Mouse (Mus musculus): Measurements from ENCODE around the gene Scube1. TPM values are rescaled to one million over a fixed set of nuclear protein-coding genes. Genes with fewer than 3 reads are reported as not detected.

Gene Scube1
- polyA plus RNA-seq, 1 experiment from 2014 or later, result 12.6 TPM

GRCm38 (mm10) chr15:83667501-83667900 is 57.3 kb downstream of the Scube1 start:
- no peak for DNase-seq (ENCODE audit: low spot score)
- WGBS, result 42% methylated on average over 6 of the region's 6 CpGs
- Histone ChIP-seq H3K9me3 (ENCODE audit: control insufficient read depth, low read length) (no peaks in the 10 kb centered on the region), H3K4me3 (ENCODE audit: low read depth, low read length) (no peak overlapping the region), H3K27ac (replicated peaks; ENCODE audit: low read depth, low read length) (no peak overlapping the region), H3K4me2 (ENCODE audit: low read depth, low read length) (no peak overlapping the region), H3K9ac (ENCODE audit: low read depth, low read length) (no peak overlapping the region), H3K36me3 (ENCODE audit: control insufficient read depth, insufficient read depth, low read length) (no peaks in the 10 kb centered on the region), H3K4me1 (ENCODE audit: control insufficient read depth, insufficient read depth, low read length) (no peaks in the 10 kb centered on the region), H3K27me3 (replicated peaks; ENCODE audit: control insufficient read depth, insufficient read depth, low read length) (no peaks in the 10 kb centered on the region)
- no peak for ATAC-seq (ENCODE audit: low read depth)

DNA sequence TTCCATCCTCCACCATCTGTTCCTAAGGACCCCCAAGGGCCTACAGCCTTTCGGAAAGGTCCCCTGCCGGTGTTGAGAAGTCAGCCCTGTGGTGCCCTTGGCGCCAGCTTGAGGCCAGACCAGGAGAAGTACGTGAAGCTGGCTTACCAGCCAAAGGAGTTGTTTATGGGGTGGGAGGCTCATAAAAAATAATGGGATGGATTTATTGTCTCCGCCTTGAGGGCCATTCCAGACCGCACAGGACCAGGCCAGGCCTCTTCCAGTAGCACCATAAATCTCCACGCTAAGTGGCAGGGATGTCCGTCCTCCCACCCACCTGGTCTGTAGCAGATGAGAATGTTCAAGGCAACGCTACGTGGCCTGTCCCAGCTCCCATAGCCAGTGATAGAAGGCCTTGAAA is 58.4 kb downstream of the Scube1 start:
- no peak overlapping the region for H3K4me3 ChIP-seq (ENCODE audit: low read depth, low read length)
- H3K27ac ChIP-seq (replicated peaks; ENCODE audit: low read depth, low read length), result no peak overlapping the region
- H3K36me3 ChIP-seq (ENCODE audit: control insufficient read depth, insufficient read depth, low read length), result no peaks in the 10 kb centered on the region
- 82% methylated on average over 10 of the region's 10 CpGs for WGBS
- no peak overlapping the region for H3K4me2 ChIP-seq (ENCODE audit: low read depth, low read length)
- no peaks in the 10 kb centered on the region for H3K9me3 ChIP-seq (ENCODE audit: control insufficient read depth, low read length)
- no peaks in the 10 kb centered on the region for H3K4me1 ChIP-seq (ENCODE audit: control insufficient read depth, insufficient read depth, low read length)
- no peaks in the 10 kb centered on the region for H3K27me3 ChIP-seq (replicated peaks; ENCODE audit: control insufficient read depth, insufficient read depth, low read length)
- DNase-seq (ENCODE audit: low spot score) (no peak), ATAC-seq (ENCODE audit: low read depth) (no peak)
- no peak overlapping the region for H3K9ac ChIP-seq (ENCODE audit: low read depth, low read length)

DNA sequence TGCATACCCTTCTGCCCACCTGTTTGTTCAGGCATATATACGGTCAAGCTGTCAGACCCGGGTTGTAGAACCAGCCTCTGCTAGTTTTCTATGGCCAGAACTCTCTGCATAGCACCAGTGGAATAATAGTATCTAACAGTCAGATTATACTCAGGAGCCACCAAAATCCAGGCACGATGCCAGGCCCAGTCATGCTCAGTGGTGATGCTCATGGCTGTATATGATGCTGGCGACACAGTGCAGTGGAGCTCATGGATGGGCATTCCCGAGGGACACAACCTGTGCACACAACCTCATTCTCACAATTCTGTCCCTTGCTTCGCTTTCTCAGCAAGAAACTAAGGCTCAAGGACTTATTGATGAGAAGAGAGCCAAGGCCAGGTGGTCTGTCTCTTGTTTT is 58.8 kb downstream of the Scube1 start:
- no peak overlapping the region for H3K4me3 ChIP-seq (ENCODE audit: low read depth, low read length)
- no peaks in the 10 kb centered on the region for H3K27me3 ChIP-seq (replicated peaks; ENCODE audit: control insufficient read depth, insufficient read depth, low read length)
- no peak overlapping the region for H3K9ac ChIP-seq (ENCODE audit: low read depth, low read length)
- ATAC-seq (ENCODE audit: low read depth) (no peak), DNase-seq (ENCODE audit: low spot score) (no peak)
- H3K4me2 ChIP-seq (ENCODE audit: low read depth, low read length), result no peak overlapping the region
- H3K27ac ChIP-seq (replicated peaks; ENCODE audit: low read depth, low read length), result no peak overlapping the region
- WGBS, result 78% methylated on average over 6 of the region's 6 CpGs
- H3K4me1 ChIP-seq (ENCODE audit: control insufficient read depth, insufficient read depth, low read length), result no peaks in the 10 kb centered on the region
- no peaks in the 10 kb centered on the region for H3K9me3 ChIP-seq (ENCODE audit: control insufficient read depth, low read length)
- H3K36me3 ChIP-seq (ENCODE audit: control insufficient read depth, insufficient read depth, low read length), result no peaks in the 10 kb centered on the region

- ATAC-seq (ENCODE audit: low read depth) (peak; percentile 53; the same call in 1 of the 2 replicates), DNase-seq (ENCODE audit: low spot score) (peak; percentile 77)
- Histone ChIP-seq H3K27me3 (replicated peaks; ENCODE audit: control insufficient read depth, insufficient read depth, low read length) (no peaks in the 10 kb centered on the region), H3K4me2 (ENCODE audit: low read depth, low read length) (no peak overlapping the region), H3K9ac (ENCODE audit: low read depth, low read length) (no peak overlapping the region), H3K36me3 (ENCODE audit: control insufficient read depth, insufficient read depth, low read length) (no peaks in the 10 kb centered on the region), H3K4me1 (ENCODE audit: control insufficient read depth, insufficient read depth, low read length) (no peaks in the 10 kb centered on the region), H3K4me3 (ENCODE audit: low read depth, low read length) (no peak overlapping the region), H3K9me3 (ENCODE audit: control insufficient read depth, low read length) (no peaks in the 10 kb centered on the region), H3K27ac (replicated peaks; ENCODE audit: low read depth, low read length) (no peak overlapping the region)
- 39% methylated on average over 5 of the region's 5 CpGs for WGBS
These were observed 60.1 kb downstream of the Scube1 start for GRCm38 (mm10) chr15:83664722-83665121.

DNA sequence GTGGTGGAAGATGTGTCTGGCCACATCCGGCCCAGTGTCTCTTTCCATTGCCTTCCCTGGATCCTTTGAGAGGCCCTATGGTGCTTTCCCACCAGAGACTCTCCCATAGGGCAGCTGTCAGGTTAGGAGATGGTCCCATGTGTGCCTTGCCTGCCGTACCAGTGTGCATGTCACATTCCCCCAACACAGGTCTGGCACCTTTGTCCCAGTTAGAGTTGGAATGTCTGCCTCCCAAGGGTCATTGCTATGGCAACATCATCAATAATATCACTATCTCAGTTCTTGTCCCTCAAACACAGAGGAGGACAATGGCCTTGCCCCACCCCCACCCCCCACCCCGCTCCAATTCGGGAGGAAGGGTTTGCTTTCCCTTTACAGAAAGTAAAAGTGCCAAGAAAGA is 61.8 kb downstream of the Scube1 start:
- no peak overlapping the region for H3K9ac ChIP-seq (ENCODE audit: low read depth, low read length)
- H3K27ac ChIP-seq (replicated peaks; ENCODE audit: low read depth, low read length), result no peak overlapping the region
- no peaks in the 10 kb centered on the region for H3K36me3 ChIP-seq (ENCODE audit: control insufficient read depth, insufficient read depth, low read length)
- no peaks in the 10 kb centered on the region for H3K4me1 ChIP-seq (ENCODE audit: control insufficient read depth, insufficient read depth, low read length)
- ATAC-seq (ENCODE audit: low read depth) (no peak), DNase-seq (ENCODE audit: low spot score) (no peak)
- H3K9me3 ChIP-seq (ENCODE audit: control insufficient read depth, low read length), result no peaks in the 10 kb centered on the region
- H3K4me2 ChIP-seq (ENCODE audit: low read depth, low read length), result no peak overlapping the region
- WGBS, result 62% methylated on average over 4 of the region's 4 CpGs
- no peak overlapping the region for H3K4me3 ChIP-seq (ENCODE audit: low read depth, low read length)
- no peaks in the 10 kb centered on the region for H3K27me3 ChIP-seq (replicated peaks; ENCODE audit: control insufficient read depth, insufficient read depth, low read length)

GRCm38 (mm10) chr15:83662106-83662505 is 62.7 kb downstream of the Scube1 start:
- H3K4me2 ChIP-seq (ENCODE audit: low read depth, low read length), result no peak overlapping the region; the same call in 1 of the 2 replicates
- H3K4me1 ChIP-seq (ENCODE audit: control insufficient read depth, insufficient read depth, low read length), result no peaks in the 10 kb centered on the region
- ATAC-seq (ENCODE audit: low read depth), result no peak
- no peaks in the 10 kb centered on the region for H3K9me3 ChIP-seq (ENCODE audit: control insufficient read depth, low read length)
- no peak overlapping the region for H3K9ac ChIP-seq (ENCODE audit: low read depth, low read length)
- H3K36me3 ChIP-seq (ENCODE audit: control insufficient read depth, insufficient read depth, low read length), result no peaks in the 10 kb centered on the region
- H3K27ac ChIP-seq (replicated peaks; ENCODE audit: low read depth, low read length), result no peak overlapping the region
- 38% methylated on average over 7 of the region's 7 CpGs for whole genome bisulfite sequencing
- peak; percentile 32 for DNase-seq (ENCODE audit: low spot score)
- H3K4me3 ChIP-seq (ENCODE audit: low read depth, low read length), result no peak overlapping the region
- H3K27me3 ChIP-seq (replicated peaks; ENCODE audit: control insufficient read depth, insufficient read depth, low read length), result no peaks in the 10 kb centered on the region

GRCm38 (mm10) chr15:83642518-83642917 is 82.3 kb downstream of the Scube1 start:
- no peaks in the 10 kb centered on the region for H3K36me3 ChIP-seq (ENCODE audit: control insufficient read depth, insufficient read depth, low read length)
- H3K4me1 ChIP-seq (ENCODE audit: control insufficient read depth, insufficient read depth, low read length), result peaks cover 4% of the 10 kb centered on the region; the same call in 1 of the 2 replicates
- H3K9ac ChIP-seq (ENCODE audit: low read depth, low read length), result no peak overlapping the region
- no peak overlapping the region for H3K4me2 ChIP-seq (ENCODE audit: low read depth, low read length)
- 96% methylated on average over 6 of the region's 6 CpGs for WGBS
- ATAC-seq (ENCODE audit: low read depth), result no peak
- no peak overlapping the region for H3K4me3 ChIP-seq (ENCODE audit: low read depth, low read length)
- no peaks in the 10 kb centered on the region for H3K9me3 ChIP-seq (ENCODE audit: control insufficient read depth, low read length)
- no peak for DNase-seq (ENCODE audit: low spot score)
- no peaks in the 10 kb centered on the region for H3K27me3 ChIP-seq (replicated peaks; ENCODE audit: control insufficient read depth, insufficient read depth, low read length)
- H3K27ac ChIP-seq (replicated peaks; ENCODE audit: low read depth, low read length), result no peak overlapping the region

- H3K36me3 ChIP-seq (ENCODE audit: control insufficient read depth, insufficient read depth, low read length), result no peaks in the 10 kb centered on the region
- no peaks in the 10 kb centered on the region for H3K9me3 ChIP-seq (ENCODE audit: control insufficient read depth, low read length)
- no peak overlapping the region for H3K9ac ChIP-seq (ENCODE audit: low read depth, low read length)
- no peak overlapping the region for H3K4me3 ChIP-seq (ENCODE audit: low read depth, low read length)
- peaks cover 4% of the 10 kb centered on the region; the same call in 1 of the 2 replicates for H3K4me1 ChIP-seq (ENCODE audit: control insufficient read depth, insufficient read depth, low read length)
- no peaks in the 10 kb centered on the region for H3K27me3 ChIP-seq (replicated peaks; ENCODE audit: control insufficient read depth, insufficient read depth, low read length)
- whole genome bisulfite sequencing, result 33% methylated on average over 4 of the region's 4 CpGs
- ATAC-seq (ENCODE audit: low read depth) (no peak), DNase-seq (ENCODE audit: low spot score) (no peak)
- H3K27ac ChIP-seq (replicated peaks; ENCODE audit: low read depth, low read length), result no peak overlapping the region
- H3K4me2 ChIP-seq (ENCODE audit: low read depth, low read length), result no peak overlapping the region
These were observed 84.6 kb downstream of the Scube1 start for GRCm38 (mm10) chr15:83640208-83640607.

- 21% methylated on average over 3 of the region's 3 CpGs for WGBS
- H3K27ac ChIP-seq (replicated peaks; ENCODE audit: low read depth, low read length), result no peak overlapping the region
- no peaks in the 10 kb centered on the region for H3K9me3 ChIP-seq (ENCODE audit: control insufficient read depth, low read length)
- peaks cover 4% of the 10 kb centered on the region; the same call in 1 of the 2 replicates for H3K4me1 ChIP-seq (ENCODE audit: control insufficient read depth, insufficient read depth, low read length)
- ATAC-seq (ENCODE audit: low read depth) (peak; percentile 53; the same call in 1 of the 2 replicates), DNase-seq (ENCODE audit: low spot score) (peak; percentile 53)
- no peak overlapping the region for H3K4me2 ChIP-seq (ENCODE audit: low read depth, low read length)
- no peak overlapping the region for H3K4me3 ChIP-seq (ENCODE audit: low read depth, low read length)
- H3K9ac ChIP-seq (ENCODE audit: low read depth, low read length), result no peak overlapping the region
- no peaks in the 10 kb centered on the region for H3K36me3 ChIP-seq (ENCODE audit: control insufficient read depth, insufficient read depth, low read length)
- no peaks in the 10 kb centered on the region for H3K27me3 ChIP-seq (replicated peaks; ENCODE audit: control insufficient read depth, insufficient read depth, low read length)
These were observed 85.7 kb downstream of the Scube1 start for GRCm38 (mm10) chr15:83639160-83639559.
